8 mouse cellular contexts compared by ENCODE assay signal in the genomic region with DNA sequence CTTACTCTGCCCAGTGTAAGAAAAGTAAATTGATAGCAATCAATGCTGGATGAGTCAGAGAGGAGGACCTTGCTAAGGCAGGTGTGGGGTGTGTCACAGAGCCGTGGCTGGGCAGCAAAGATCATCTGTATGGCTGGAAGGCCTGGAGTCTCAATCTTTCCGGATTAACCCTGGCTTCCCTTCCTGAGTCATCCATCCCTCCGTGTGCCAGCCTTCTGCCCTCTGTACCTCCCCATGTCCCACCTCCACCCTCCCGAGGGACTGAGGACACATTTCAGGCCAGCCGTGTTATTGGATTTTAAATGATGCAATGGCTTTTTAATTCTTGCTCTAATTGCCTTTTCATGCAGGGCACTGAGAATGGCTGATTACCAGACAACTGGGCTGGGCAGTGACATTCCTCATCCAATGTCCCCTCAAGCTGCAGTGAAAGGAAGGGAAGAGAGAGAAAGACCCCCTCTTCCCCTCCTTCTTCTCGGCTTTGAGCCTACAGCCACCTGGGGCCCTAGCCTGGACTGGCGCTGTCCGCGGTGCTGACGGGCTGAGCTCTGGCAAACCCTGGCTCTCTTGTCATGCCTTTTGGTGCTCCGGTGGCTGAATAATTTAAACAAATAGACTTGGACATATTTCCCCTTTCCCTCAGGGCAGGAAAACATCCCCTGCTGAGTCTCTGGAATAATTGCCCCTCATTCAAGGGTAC. TPM values are rescaled to one million over a fixed set of nuclear protein-coding genes. Genes with fewer than 3 reads are reported as not detected.
DNase-seq lines count a peak whose midpoint lies in the region; ATAC-seq lines count a peak whose summit lies in the region.

No protein-coding gene starts in this region.

- H3K36me3 ChIP-seq in kidney, embryonic 15.5 days, result no peaks in the 10 kb centered on the region
- H3K36me3 ChIP-seq in midbrain, embryonic 11.5 days (ENCODE audit: control insufficient read depth, insufficient read depth, low read length), result no peaks in the 10 kb centered on the region

- no peak overlapping the region for H3K4me2 ChIP-seq in kidney, embryonic 15.5 days
- H3K4me2 ChIP-seq in midbrain, embryonic 11.5 days, result no peak overlapping the region

- no peaks in the 10 kb centered on the region for H3K9me3 ChIP-seq in kidney, embryonic 15.5 days (replicated peaks)
- H3K9me3 ChIP-seq in midbrain, embryonic 11.5 days (ENCODE audit: control insufficient read depth, low read length), result no peaks in the 10 kb centered on the region

- ATAC-seq in kidney, embryonic 15.5 days (replicated peaks; ENCODE audit: low FRiP score), result no peak
- ATAC-seq in midbrain, embryonic 11.5 days (ENCODE audit: low FRiP score), result no peak
- ATAC-seq in activated CD4-positive, CD25-positive, alpha-beta regulatory T cell, adult 4 months, result no peak

- H3K4me1 ChIP-seq in kidney, embryonic 15.5 days, result peaks cover 7% of the 10 kb centered on the region; the same call in 1 of the 2 replicates
- peaks cover 14% of the 10 kb centered on the region for H3K4me1 ChIP-seq in midbrain, embryonic 11.5 days (ENCODE audit: control insufficient read depth, insufficient read depth, low read length)

- no peak overlapping the region for H3K9ac ChIP-seq in kidney, embryonic 15.5 days
- H3K9ac ChIP-seq in midbrain, embryonic 11.5 days (ENCODE audit: low read length), result no peak overlapping the region

- peak; percentile 40 for DNase-seq in kidney, adult 11 months
- DNase-seq in MN1 (ENCODE audit: low spot score), result peak; percentile 83
- DNase-seq in embryo, embryonic 9.5 days (ENCODE audit: extremely low spot score), result peak; percentile 76
- DNase-seq in induced T-regulatory cell, adult 2 months (ENCODE audit: low read depth), result peak; percentile 38
- peak; percentile 96 for DNase-seq in midbrain, embryonic 11.5 days (ENCODE audit: low spot score, missing footprints)
- DNase-seq in thymus, postnatal 14 days, result peak; percentile 71

- WGBS in kidney, embryonic 15.5 days, result 21% methylated on average over 11 of the region's 11 CpGs
- WGBS in midbrain, embryonic 11.5 days, result 16% methylated on average over 11 of the region's 11 CpGs

- H3K27ac ChIP-seq in kidney, embryonic 15.5 days, result no peak overlapping the region
- peak overlapping the region; percentile 16; the same call in 1 of the 2 replicates for H3K27ac ChIP-seq in midbrain, embryonic 11.5 days (ENCODE audit: low read depth, low read length)

- H3K27me3 ChIP-seq in kidney, embryonic 15.5 days, result peaks cover 16% of the 10 kb centered on the region
- no peaks in the 10 kb centered on the region for H3K27me3 ChIP-seq in midbrain, embryonic 11.5 days (ENCODE audit: control insufficient read depth, insufficient read depth, low read length)

- H3K4me3 ChIP-seq in kidney, embryonic 15.5 days (replicated peaks), result no peak overlapping the region
- no peak overlapping the region for H3K4me3 ChIP-seq in midbrain, embryonic 11.5 days (ENCODE audit: low read depth, low read length)

RNA-seq across cellular contexts. Expression of a gene that starts 24.1 kb away (rescaled TPM):
- polyA plus RNA-seq in kidney, embryonic 15.5 days (2015; fragmentation: Nextera tagmentation; extraction: Ambion mirVana), result 13.3 and 16.7 TPM in 2 replicates
- 13.2 and 16.3 TPM in 2 replicates for polyA plus RNA-seq in midbrain, embryonic 11.5 days (2014; fragmentation: Nextera tagmentation; extraction: Ambion mirVana)
- polyA plus RNA-seq in activated CD4-positive, CD25-positive, alpha-beta regulatory T cell, adult 4 months (2017; shearing (Covaris generic)), result 1 to 10 TPM; 5.7 to 9.7 TPM

Comparison
In these comparisons a context has a peak if more than half of its experiments do, and no peak if none do; other contexts are left out.
1. DNase-seq: peak in every context shown above with its lines; median percentile 96 in midbrain, embryonic 11.5 days; 83 in MN1; 76 in embryo, embryonic 9.5 days; 71 in thymus, postnatal 14 days; 40 in kidney, adult 11 months; 38 in induced T-regulatory cell, adult 2 months.